Mouse (Mus musculus) cerebellum, postnatal 25 days (tissue): Measurements from ENCODE around the gene Gm42372.
A peak's percentile ranks its signal among the peaks of the same experiment; 100 is the strongest.

Source experiments
- DNase-seq, 2 experiments: peaks; one replicate each; pipeline ENCODE4 v3.0.0; 2021; ENCODE audit warnings: mixed read lengths in 2 of 2

The Gm42372 gene

DNA sequence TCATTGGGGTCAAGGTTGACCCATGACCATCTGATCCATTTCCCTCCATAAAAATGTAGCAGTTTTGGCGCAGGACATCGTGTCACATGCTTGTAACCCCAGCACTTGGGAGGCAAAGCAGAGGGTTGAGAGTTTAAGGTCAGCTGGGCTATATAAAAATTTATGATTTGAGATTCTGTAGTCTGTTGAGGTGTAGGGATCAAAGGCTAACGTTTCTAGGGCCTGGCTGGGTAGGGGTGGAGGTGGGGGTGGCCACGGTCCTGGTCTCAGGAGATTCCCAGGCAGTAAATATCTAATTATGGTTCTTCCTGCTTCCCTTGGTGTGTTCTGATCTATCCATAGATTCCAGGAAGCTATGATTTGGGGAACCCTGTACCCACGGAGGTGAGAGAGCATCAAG lies 21.2 kb upstream of the Gm42372 start:
- no peak for DNase-seq

DNA sequence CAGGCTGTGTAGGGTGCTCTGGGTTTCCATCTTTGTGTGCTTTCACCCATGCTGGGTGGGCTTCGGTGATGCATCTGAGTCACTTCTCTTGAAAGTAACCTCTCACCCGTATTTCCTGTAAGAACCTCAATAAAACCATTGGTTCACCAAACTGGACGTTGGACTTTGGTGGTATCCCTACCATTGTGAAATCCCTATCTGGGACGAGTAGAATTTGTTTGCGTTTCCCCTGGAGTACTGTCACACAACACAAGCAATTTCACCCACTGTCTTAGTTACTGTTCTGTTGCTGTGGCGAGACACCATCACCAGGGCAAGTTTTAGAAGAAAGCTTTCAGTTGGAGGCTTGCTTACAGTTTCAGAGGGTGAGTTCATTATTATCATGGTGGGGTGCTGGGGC lies 14.5 kb upstream of the Gm42372 start:
- no peak for DNase-seq

DNA sequence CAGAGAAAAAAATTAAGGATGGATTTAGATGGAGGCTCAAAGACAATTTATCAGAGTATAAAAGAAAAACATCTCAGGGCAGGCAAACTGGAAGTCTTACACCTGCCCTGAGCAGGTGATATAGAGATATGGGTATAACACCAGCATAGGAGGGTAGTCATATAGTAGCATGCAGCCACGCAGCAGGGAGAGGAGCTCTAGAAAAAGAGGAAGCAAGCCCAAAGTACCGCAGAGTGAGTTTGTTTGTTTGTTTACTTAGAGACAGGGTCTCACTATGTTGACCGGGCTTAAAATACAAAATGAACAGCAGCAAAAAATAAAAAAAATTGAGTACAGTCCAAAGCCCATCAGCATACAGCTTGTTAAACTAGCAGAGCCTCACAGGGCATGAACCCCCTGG lies 11.7 kb upstream of the Gm42372 start:
- no peak for DNase-seq

DNA sequence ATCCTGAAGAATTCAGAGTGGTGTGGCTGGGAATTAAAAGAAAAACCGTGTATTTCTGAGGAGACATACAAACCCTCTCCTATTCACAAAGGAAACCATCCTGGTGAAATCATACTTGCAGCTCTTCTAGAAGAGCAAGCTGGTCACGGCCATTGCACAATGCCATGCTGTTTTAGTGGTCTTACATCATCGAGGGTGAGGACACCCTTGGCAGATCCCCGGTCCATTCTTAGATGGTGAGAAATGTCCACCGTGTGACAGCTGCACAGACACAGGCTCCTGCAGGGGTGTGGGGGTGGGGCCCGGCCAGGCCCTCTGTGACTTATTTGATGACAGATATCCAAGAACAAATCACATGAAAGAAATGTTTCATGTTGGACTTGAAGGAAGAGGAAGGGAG lies 8.9 kb upstream of the Gm42372 start:
- peak in 1 of 2 experiments; percentile 36 for DNase-seq

DNA sequence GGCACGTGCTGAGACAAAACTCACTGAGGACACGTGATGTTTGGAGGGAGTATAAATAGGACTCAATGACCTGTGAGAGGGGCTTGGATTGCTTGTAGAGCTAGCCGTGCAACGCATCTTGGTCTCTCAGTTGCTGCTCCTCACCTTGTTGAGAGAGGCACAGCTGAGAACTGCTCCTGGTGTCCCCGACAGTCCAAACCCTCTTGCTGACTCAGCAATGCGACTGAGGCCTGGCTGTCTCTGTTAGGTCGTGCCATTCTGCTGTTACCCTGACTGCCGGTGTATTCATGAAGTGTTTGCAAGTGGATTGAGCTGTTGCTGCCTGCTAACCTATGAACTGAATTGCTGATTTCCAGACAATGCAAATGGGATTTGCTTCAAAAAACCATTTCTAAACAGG lies 6.6 kb upstream of the Gm42372 start:
- no peak for DNase-seq

DNA sequence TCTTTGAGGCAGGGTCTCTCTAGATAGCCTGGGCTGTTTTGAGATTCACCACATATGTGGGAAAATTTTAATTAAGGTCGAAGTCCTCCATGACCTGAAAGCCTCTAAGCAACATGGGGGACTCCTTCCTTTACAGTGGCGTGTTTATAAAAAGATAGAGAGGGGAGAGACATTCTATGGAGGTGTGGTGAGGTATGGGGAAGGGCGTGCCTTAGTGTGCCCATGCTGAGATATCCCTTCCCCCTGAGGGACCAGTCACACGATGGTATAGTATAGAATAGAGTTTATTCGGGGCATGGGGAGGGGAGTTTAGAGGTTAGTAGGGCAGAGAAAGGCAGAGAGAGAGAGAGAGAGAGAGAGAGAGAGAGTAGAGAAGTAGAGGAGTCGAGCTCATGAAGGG lies 4.7 kb upstream of the Gm42372 start:
- DNase-seq: no peak

DNA sequence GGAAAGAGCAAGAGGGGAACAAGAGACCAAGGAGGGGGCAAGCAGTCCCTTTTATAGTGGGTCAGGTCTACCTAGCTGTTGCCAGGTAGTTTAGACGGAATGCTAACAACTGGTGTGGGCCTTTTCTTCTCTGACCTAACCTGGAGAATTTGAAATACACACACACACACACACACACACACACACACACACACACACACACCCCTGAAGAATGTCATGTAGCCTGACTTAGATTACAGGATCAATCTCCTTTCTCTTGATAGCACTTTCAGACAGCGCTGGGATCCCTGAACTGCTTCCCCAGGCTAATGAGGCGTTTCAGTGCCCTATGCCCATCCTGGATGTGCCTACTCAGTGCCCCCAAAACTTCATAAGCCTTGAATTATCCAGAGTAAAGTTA lies 4.3 kb upstream of the Gm42372 start:
- DNase-seq: no peak

DNA sequence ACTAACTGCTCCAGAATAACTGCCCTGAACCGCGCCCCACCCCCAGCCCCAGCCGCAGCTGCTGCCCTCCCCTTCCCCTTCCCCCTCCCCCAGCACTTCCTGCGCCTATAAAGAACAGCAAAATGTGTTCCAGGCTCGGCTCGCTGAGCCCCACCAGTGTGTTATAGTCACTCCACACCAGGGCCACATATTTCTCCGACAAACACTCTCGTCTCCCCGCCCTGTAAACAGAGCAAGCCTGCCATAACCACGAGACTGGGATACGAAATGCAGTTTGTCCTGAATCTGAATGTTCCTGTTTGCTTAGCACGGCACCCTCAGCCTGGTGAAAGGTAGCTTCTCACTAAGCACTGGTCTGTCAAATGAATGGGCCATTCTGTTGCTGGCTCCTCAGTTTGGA lies 2.5 kb upstream of the Gm42372 start:
- DNase-seq: peak; percentile 39 to 49

DNA sequence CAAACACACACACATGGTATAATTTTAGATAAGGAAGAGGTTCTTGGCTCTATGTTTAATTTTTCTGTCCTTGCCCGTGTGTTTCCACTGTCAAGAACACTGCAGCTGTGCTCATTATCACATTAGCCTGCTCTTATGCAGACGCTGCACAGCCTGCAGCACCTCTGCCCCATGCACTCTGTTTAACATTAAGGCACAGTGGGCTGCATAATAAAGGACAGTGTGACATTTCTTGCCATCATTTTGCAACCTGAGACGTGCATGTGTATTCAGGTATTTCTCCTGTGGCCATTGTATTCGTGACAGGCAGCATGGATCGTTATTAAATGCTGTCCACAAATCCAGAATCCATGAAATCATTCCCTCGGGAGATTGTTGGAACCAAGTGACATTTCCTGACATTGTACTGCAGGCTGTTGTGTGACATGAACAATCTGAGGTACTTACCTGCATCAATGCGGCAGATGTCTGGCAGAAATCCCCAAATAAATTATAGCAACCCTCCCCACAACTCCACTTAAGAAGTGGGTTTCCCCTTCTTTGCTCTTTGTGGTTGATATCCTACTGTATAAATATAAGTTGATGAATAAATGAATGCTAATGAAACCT lies 4.8 kb downstream of the Gm42372 start:
- DNase-seq: no peak

DNA sequence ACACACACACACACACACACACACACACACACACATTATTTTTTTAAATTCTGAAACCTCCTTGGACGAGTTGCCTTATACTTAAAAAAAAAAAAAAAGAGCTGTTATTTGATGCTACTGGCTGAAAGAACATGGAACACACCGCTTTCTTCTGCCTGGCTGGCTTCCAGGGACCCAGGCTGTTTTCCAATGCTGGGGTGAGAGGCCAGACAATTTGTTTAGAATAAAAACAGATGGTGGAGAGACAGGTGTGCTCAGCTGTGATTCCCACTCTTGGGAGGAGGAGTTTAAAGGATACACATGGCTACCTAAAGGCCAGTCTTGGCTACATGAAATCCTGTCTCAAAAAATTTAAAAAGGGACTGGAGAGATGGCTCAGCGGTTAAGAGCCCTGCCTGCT lies 5.5 kb downstream of the Gm42372 start:
- no peak for DNase-seq

DNA sequence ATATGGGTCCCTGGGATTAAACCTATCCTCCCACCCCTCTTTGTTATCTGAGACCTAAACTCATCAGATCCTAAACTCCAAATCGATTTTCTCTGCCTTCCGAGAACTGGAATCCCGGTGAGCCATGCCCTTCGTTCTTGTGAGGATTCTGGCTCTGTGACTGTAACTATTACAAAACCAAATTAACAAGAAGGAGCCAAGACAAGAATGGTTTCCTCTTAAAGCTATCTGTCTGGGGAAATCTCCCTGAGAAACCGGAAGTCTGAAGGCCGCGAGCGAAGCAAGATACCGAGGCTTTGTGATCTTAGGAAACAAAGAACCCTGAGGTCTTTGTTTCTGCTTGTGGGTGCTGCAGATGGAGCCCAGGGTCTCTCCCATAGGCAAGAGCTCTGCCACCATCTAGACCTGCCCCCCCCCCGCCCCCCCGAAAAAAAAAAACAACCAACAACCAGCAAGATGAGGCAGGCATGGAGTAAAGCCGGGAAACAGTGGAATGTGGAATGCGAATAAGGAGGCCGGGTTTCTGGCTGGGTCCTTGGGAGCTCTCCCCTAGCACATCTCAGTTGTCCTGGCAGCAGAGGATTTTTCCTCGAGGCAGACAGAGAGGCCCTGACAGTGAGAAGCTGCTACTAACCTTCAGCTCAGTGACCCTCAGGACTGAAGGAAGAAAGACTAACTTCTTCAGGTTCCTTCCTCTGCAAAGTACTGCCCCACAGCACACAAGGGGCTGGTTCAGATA lies 7.3 kb downstream of the Gm42372 start:
- DNase-seq: no peak

DNA sequence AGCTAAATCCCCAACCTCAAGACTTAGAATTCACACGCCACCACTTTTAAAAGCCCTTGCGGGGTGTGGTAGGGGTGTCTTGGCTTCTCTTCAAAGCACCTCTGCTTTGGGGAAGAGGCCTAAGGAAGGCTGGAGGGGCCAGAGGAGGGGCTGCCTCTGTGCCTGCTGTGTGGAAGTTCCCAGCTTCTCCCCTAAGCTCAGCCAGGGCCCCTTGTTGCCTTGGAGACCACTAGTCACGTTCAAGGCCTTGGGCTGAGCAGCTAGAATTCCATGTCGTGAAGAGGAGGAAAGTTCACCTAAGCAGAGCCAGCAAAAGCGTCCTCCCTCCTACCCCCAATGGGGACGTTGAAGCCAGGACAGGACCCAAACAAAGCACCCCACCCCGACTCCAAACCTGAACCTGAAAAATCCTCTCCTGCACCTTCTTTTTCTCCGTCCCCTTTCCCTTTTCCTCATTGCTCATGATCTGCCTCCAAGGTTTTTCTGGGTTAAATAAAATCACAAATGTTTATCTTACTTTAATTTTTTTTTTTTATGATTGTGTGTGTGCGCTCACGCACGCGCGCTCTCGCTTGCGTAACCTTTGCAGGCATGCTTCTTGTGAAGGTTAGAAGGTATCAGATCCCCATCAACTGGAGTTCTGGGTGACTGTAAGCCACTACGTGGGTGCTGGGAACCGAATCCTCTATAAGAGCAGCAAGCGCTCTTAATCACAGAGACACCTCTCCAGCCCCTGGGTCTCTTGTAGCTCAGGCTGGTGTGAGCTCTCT lies 9.0 kb downstream of the Gm42372 start:
- DNase-seq: no peak

DNA sequence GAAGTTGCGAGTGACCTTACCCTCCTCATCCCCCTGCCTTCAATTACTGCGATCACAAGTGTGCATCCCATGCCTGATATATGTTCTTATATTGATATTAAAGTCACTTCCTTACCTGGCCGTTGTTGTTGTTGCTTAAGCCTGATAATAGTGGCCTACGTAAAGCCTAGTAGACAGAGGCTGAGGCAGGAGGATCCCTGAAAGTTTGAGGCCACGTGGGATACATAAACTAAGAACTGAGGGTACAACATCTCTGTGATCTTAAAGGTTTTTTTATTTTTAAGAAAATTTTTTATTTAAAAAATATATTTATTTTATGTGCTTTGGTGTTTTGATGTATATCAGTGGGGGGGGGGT lies 9.5 kb downstream of the Gm42372 start, which contains the start of gene Ccdc8:
Ccdc8 (plus strand) TSS at position 258 of the 357 bp plus-strand sequence.
- DNase-seq: no peak

DNA sequence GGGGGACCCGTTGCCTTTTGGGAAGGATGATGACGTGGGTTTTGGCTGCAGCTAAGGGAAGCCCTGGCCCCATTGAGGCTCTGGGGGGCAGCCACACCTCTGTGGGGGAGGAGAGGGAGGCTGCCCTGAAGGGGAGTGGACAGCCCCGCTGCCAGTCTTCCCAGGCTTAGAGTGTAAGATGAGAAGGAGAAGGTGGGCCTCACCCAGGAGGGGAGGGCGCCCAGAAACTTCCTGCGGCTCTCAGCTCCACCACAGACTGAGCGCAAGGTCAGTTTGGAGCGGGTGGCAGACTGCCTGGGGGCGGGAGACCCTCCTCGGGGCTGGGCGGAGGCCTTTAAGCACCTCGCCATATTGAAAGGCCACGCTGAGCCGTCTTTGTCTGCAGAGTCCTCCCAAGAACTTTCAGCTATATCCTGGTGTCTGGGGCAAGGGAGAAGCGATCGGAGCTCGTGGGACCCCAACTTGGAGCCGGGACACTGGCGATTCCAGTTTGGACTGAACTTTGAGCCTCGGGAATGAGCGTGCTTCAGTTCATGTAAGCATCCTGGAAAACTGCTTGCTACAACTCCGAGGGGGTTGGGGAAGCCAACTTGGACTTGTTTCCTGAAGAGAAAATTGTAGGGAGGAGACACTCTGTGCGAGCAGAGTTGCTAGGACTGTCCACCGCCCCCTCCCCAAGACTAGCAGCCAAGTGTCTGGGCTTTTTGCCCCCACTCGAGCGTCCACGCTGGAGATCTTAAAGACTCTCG lies 10.9 kb downstream of the Gm42372 start:
- no peak for DNase-seq

DNA sequence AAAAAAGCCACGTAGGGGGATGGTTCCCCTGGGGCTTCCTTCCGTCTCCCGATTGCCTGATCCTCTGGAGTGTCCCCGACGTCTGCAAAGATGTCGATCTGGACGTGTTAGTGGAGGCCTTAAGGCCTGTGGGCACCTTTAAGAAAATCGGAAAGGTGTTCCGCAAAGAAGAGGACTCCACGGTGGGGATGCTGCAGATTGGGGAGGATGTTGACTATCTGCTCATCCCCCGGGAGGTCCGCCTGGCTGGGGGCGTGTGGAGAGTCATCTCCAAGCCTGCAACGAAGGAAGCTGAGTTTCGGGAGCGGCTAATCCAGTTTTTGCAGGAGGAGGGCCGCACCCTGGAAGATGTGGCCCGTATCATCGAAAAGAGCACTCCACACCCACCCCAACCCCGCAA lies 11.5 kb downstream of the Gm42372 start:
- DNase-seq: no peak

DNA sequence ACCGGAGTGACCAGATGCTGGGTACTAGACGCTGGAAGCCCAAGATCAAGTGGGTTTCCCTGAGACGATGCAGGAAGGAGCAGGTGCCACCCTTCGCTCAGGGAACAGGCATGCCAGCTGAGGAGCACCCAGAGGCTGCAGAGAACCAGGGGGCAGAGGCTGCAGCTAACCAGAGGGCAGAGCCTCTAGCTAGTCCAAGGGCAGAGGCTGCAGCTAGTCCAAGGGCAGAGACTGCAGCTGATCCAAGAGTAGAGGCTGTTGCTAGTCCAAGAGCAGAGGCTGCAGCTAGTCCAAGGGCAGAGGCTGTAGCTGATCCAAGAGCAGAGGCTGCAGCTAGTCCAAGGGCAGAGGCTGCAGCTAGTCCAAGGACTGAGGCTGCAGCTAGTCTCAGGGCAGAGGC lies 12.5 kb downstream of the Gm42372 start:
- DNase-seq: peak in 1 of 2 experiments; percentile 25

DNA sequence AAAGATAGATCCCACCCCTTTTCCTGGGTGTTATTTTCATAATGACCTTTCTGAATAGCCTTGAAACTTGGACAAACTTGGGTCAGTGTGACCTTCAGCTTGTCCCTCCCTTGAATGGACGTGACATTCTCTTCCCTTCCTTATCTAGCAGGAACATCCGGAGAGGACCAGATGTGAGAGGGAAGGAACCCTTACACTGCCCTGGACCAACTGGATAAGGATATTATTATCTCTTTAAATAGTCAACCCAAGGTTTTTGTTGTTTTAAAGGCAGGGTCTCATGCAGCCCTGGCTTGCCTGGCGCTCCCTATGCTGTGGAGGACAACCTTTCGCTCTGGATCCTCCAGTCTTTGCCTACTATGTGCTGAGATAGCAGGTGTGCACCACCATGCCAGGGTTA lies 16.3 kb downstream of the Gm42372 start:
- no peak for DNase-seq

DNA sequence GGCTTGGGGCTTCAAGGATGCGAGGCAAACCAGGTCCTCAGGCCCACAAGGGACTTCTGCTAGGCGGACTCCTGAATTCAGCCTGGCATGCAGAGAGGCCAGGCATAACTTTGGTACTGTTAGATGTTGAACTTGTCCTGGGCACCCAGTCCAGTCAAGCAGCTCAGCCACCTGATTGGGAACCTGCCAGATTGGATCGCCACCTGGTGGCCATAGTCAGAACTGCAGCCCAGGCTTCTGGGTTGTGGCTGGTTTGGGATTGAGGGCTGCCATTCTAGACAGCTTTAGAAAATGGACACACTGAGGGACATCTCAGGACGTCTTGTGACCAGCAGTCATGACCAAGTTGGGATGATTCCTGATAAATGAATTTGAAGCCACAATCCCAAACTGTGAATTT lies 16.8 kb downstream of the Gm42372 start:
- peak; percentile 95 to 97 for DNase-seq

DNA sequence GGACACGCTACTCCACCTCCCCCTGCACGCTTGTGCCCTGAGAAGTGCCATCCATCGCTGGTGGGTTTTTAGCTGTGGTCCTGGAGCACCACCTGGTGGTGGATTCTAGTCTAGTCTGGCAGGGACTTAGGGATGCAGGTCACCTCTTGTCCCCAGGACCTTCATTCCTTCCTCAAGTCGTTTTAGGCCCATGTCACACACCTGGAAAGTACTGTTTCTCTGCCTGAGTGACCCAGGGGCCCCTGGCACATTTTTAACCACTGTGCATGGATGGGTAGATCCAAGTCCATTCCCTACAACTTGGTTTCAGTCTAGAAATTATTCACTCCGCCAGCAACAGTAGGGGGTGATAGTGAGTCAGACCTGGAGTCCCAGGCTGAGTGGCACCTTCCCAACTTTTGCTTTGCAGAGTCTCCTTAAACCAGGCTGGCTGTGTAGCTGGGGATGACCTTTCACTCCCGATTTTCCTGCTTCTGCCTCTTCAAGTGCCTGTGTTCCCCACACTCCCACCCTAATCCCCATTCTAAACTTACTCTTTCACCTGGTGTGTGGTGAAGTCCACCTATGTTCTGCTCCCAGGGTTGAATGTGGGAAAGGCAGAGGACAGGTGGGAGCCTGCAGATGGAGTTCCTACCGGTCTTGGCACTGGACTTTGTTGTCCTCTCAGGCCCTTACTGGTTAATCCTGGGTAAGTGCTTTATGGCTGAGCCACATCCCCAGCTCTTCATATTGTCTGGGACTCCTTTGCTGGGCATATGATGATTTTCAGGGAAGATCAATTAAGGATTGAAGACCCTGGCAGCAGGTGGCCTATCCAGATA lies 19.7 kb downstream of the Gm42372 start:
- peak; percentile 92 to 94 for DNase-seq

DNA sequence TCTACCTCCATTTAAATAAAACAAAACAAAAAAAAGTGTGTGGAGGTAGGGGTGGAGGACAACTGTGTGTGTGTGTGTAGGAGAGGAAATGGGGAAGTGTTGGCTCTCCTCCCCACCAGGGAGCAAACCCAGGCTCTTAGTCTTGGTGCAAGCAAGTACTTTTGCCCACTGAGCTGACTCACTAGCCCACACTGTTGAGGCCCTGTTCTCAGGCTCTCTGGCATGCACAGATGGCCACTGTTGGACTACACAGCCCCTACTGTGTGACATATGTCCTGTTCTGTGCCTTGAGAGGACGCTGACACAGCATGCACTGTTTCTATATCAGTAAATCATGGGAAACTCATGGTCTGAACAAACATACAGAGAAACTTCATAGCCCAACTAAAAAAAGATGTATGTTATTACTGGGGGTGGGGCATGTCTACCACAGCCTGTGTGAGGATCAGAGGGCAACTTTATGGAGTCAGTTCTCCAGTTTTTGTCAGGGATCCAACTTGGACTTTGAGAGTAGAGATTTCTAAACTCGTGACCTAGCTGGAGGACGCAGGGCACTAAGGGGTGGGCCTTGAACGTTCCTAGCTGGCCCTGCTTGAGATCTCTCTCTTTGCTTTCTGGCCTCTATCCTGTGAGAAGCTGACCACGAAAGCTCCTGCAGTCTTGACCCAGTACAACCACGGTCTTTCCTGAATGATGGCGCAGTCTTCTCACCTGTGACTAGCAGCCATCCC lies 20.5 kb downstream of the Gm42372 start:
- DNase-seq: peak; percentile 83 to 86

DNA sequence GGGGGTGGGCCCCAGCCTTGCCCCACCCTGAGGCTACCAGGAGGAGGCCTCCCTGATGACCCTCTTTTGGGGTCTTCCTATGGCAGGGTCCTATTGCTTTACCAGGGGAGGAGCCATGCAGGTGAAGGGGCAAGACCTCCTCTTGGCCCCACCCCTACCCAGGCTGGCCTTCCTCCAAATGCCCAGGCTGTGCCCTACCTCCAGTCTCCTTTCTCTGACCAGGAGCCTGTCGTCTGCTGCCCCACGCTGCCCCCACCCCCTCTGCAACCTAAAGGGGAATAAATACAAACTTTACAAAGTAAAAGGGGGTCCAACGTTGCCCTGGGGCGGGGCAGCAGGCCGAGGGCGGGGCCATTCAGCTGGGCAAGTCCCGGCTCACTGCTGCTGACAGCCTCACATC lies 21.8 kb downstream of the Gm42372 start:
- DNase-seq: peak in 1 of 2 experiments; percentile 63

DNA sequence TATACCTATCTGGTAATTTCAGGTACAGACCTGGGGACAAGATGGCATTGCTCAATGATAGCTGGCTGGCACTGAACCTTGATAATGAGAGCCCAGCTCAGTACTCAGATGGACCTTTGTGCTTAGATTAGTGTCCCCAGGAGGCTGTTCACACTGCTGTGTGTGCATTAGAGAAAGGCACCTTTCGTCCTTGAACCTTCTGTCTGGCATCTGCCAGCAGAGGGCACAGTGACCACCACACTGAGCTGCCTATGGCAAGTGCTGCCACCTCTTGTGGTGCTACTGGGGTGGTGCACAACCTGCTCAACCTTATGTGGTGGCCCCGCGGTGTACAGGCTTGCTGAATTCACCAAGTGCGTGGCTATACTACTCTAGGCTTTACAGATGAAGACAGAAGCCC lies 24.4 kb downstream of the Gm42372 start:
- peak; percentile 57 to 71 for DNase-seq
